Mouse (Mus musculus) retina, postnatal 1 day (tissue): ENCODE data around the gene Snrnp25.

Experiments used
- DNase-seq: peaks from one replicate; pipeline ENCODE4 v3.0.0-alpha.2; 2012

Gene Snrnp25

GRCm38 (mm10) chr11:32247068-32247467 is 41.9 kb downstream of the Snrnp25 start:
- DNase-seq = no peak

- no peak for DNase-seq
Observed at GRCm38 (mm10) chr11:32248350-32248749, 43.1 kb downstream of the Snrnp25 start.

GRCm38 (mm10) chr11:32250880-32251763 is 45.9 kb downstream of the Snrnp25 start:
- DNase-seq = peak; percentile 11

GRCm38 (mm10) chr11:32253121-32253520 is 47.9 kb downstream of the Snrnp25 start:
- no peak for DNase-seq

GRCm38 (mm10) chr11:32256146-32256545 is 50.9 kb downstream of the Snrnp25 start:
- no peak for DNase-seq

GRCm38 (mm10) chr11:32256566-32256965 is 51.4 kb downstream of the Snrnp25 start:
- DNase-seq = no peak
